Mouse (Mus musculus): ENCODE results near the gene C330021F23Rik.

DNA sequence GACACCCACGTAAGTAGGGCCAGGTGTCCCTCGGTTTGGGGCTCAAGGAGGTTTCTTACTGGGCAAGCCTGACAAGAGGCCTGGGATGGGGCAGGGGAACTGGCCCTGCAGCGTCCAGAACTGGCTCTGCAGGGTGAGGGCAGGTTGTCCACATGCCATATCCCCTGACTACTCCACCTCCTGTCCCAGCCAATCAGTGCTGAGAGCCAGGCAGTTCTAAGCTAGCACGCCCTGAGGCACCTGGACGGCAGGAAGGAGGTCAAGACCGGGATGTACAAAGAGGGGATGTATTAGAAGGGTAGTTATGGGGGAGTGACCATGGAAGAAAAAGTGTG, 42.0 kb downstream of the C330021F23Rik start:
- TF ChIP-seq CTCF (IDR thresholded peaks at IDR 0.05; ENCODE audit: low read depth) (no peak), EP300 (optimal IDR thresholded peaks at IDR 0.05) (no peak)

Data from stomach, postnatal 0 days (tissue).